Mouse (Mus musculus): ENCODE measurements around the gene Mamdc2. TPM values are rescaled to one million over a fixed set of nuclear protein-coding genes. Genes with fewer than 3 reads are reported as not detected.
A peak's percentile ranks its signal among the peaks of the same experiment; 100 is the strongest.

Mamdc2 gene
- polyA plus RNA-seq, 1 experiment from 2014 or later, result 1.1 TPM

- H3K27ac ChIP-seq (replicated peaks), result no peak overlapping the region
- no peaks in the 10 kb centered on the region for H3K36me3 ChIP-seq
- WGBS, result 86% methylated on average over 1 of the region's 1 CpGs
- H3K4me2 ChIP-seq, result no peak overlapping the region
- no peaks in the 10 kb centered on the region for H3K4me1 ChIP-seq
- H3K4me3 ChIP-seq, result no peak overlapping the region
- no peaks in the 10 kb centered on the region for H3K9me3 ChIP-seq
- H3K27me3 ChIP-seq (replicated peaks), result no peaks in the 10 kb centered on the region
- no peak for ATAC-seq (ENCODE audit: extremely low read depth, insufficient number of reproducible peaks, low FRiP score, low TSS enrichment)
- H3K9ac ChIP-seq, result no peak overlapping the region
Measured at GRCm38 (mm10) chr19:23417668-23418067, 30.6 kb downstream of the Mamdc2 start.

GRCm38 (mm10) chr19:23410800-23411199 lies 37.4 kb downstream of the Mamdc2 start:
- 79% methylated on average over 5 of the region's 5 CpGs for WGBS
- no peak for ATAC-seq (ENCODE audit: extremely low read depth, insufficient number of reproducible peaks, low FRiP score, low TSS enrichment)

GRCm38 (mm10) chr19:23410328-23410727 lies 37.9 kb downstream of the Mamdc2 start:
- WGBS, result 80% methylated on average over 4 of the region's 4 CpGs
- Histone ChIP-seq H3K4me1 (no peaks in the 10 kb centered on the region), H3K4me3 (no peak overlapping the region), H3K27ac (replicated peaks) (no peak overlapping the region), H3K9ac (no peak overlapping the region), H3K9me3 (no peaks in the 10 kb centered on the region), H3K36me3 (no peaks in the 10 kb centered on the region), H3K4me2 (no peak overlapping the region), H3K27me3 (replicated peaks) (no peaks in the 10 kb centered on the region)
- no peak for ATAC-seq (ENCODE audit: extremely low read depth, insufficient number of reproducible peaks, low FRiP score, low TSS enrichment)

More at GRCm38 (mm10) chr19:23410800-23411199, 37.4 kb downstream of the Mamdc2 start:
- no peak overlapping the region for H3K27ac ChIP-seq (replicated peaks)
- no peak overlapping the region for H3K9ac ChIP-seq
- H3K36me3 ChIP-seq, result no peaks in the 10 kb centered on the region
- H3K4me3 ChIP-seq, result no peak overlapping the region
- no peaks in the 10 kb centered on the region for H3K9me3 ChIP-seq
- no peaks in the 10 kb centered on the region for H3K4me1 ChIP-seq
- no peak overlapping the region for H3K4me2 ChIP-seq
- no peaks in the 10 kb centered on the region for H3K27me3 ChIP-seq (replicated peaks)

- no peaks in the 10 kb centered on the region for H3K9me3 ChIP-seq
- no peak overlapping the region for H3K9ac ChIP-seq
- no peaks in the 10 kb centered on the region for H3K27me3 ChIP-seq (replicated peaks)
- no peak for ATAC-seq (ENCODE audit: extremely low read depth, insufficient number of reproducible peaks, low FRiP score, low TSS enrichment)
- 69% methylated on average over 12 of the region's 12 CpGs for WGBS
- H3K4me2 ChIP-seq, result no peak overlapping the region
- no peak overlapping the region for H3K27ac ChIP-seq (replicated peaks)
- H3K4me3 ChIP-seq, result no peak overlapping the region
- no peaks in the 10 kb centered on the region for H3K4me1 ChIP-seq
- H3K36me3 ChIP-seq, result no peaks in the 10 kb centered on the region
Measured at GRCm38 (mm10) chr19:23401469-23402135, 46.6 kb downstream of the Mamdc2 start.

GRCm38 (mm10) chr19:23400485-23400884 lies 47.8 kb downstream of the Mamdc2 start:
- Histone ChIP-seq H3K4me3 (no peak overlapping the region), H3K4me1 (no peaks in the 10 kb centered on the region), H3K9ac (no peak overlapping the region), H3K4me2 (no peak overlapping the region), H3K36me3 (no peaks in the 10 kb centered on the region), H3K27ac (replicated peaks) (no peak overlapping the region), H3K9me3 (no peaks in the 10 kb centered on the region), H3K27me3 (replicated peaks) (no peaks in the 10 kb centered on the region)
- no peak for ATAC-seq (ENCODE audit: extremely low read depth, insufficient number of reproducible peaks, low FRiP score, low TSS enrichment)
- 52% methylated on average over 5 of the region's 5 CpGs for whole genome bisulfite sequencing

- no peaks in the 10 kb centered on the region for H3K4me1 ChIP-seq
- H3K4me2 ChIP-seq, result no peak overlapping the region
- WGBS, result 47% methylated on average over 2 of the region's 2 CpGs
- H3K4me3 ChIP-seq, result no peak overlapping the region
- no peaks in the 10 kb centered on the region for H3K36me3 ChIP-seq
- H3K27ac ChIP-seq (replicated peaks), result no peak overlapping the region
- no peak for ATAC-seq (ENCODE audit: extremely low read depth, insufficient number of reproducible peaks, low FRiP score, low TSS enrichment)
- no peaks in the 10 kb centered on the region for H3K27me3 ChIP-seq (replicated peaks)
- no peak overlapping the region for H3K9ac ChIP-seq
- H3K9me3 ChIP-seq, result no peaks in the 10 kb centered on the region
Measured at GRCm38 (mm10) chr19:23395956-23396355, 52.3 kb downstream of the Mamdc2 start.

GRCm38 (mm10) chr19:23394597-23394996 lies 53.6 kb downstream of the Mamdc2 start:
- Histone ChIP-seq H3K4me1 (no peaks in the 10 kb centered on the region), H3K4me2 (no peak overlapping the region), H3K36me3 (no peaks in the 10 kb centered on the region), H3K27me3 (replicated peaks) (no peaks in the 10 kb centered on the region), H3K9me3 (no peaks in the 10 kb centered on the region), H3K27ac (replicated peaks) (no peak overlapping the region), H3K4me3 (no peak overlapping the region), H3K9ac (no peak overlapping the region)
- WGBS, result 67% methylated on average over 1 of the region's 1 CpGs
- no peak for ATAC-seq (ENCODE audit: extremely low read depth, insufficient number of reproducible peaks, low FRiP score, low TSS enrichment)

- H3K36me3 ChIP-seq, result no peaks in the 10 kb centered on the region
- no peaks in the 10 kb centered on the region for H3K9me3 ChIP-seq
- no peak overlapping the region for H3K4me3 ChIP-seq
- ATAC-seq (ENCODE audit: extremely low read depth, insufficient number of reproducible peaks, low FRiP score, low TSS enrichment), result no peak
- peaks cover 12% of the 10 kb centered on the region for H3K4me1 ChIP-seq
- 0 out of 2 replicates have a peak overlapping the region, but pooled peaks have one; percentile 13 for H3K27ac ChIP-seq (replicated peaks)
- H3K4me2 ChIP-seq, result no peak overlapping the region
- no peaks in the 10 kb centered on the region for H3K27me3 ChIP-seq (replicated peaks)
- 75% methylated on average over 4 of the region's 4 CpGs for WGBS
- H3K9ac ChIP-seq, result no peak overlapping the region
Measured at GRCm38 (mm10) chr19:23388862-23389272, 59.4 kb downstream of the Mamdc2 start.

- H3K9me3 ChIP-seq, result no peaks in the 10 kb centered on the region
- H3K4me2 ChIP-seq, result no peak overlapping the region
- no peaks in the 10 kb centered on the region for H3K27me3 ChIP-seq (replicated peaks)
- ATAC-seq (ENCODE audit: extremely low read depth, insufficient number of reproducible peaks, low FRiP score, low TSS enrichment), result no peak
- no peaks in the 10 kb centered on the region for H3K36me3 ChIP-seq
- H3K27ac ChIP-seq (replicated peaks), result 0 out of 2 replicates have a peak overlapping the region, but pooled peaks have one; percentile 13
- no peak overlapping the region for H3K9ac ChIP-seq
- H3K4me3 ChIP-seq, result no peak overlapping the region
- 17% methylated on average over 7 of the region's 7 CpGs for WGBS
- peaks cover 12% of the 10 kb centered on the region for H3K4me1 ChIP-seq
Measured at GRCm38 (mm10) chr19:23388083-23388861, 60.0 kb downstream of the Mamdc2 start.

- Histone ChIP-seq H3K9me3 (no peaks in the 10 kb centered on the region), H3K4me2 (no peak overlapping the region), H3K4me1 (no peaks in the 10 kb centered on the region), H3K9ac (no peak overlapping the region), H3K27me3 (replicated peaks) (no peaks in the 10 kb centered on the region), H3K27ac (replicated peaks) (no peak overlapping the region), H3K4me3 (no peak overlapping the region), H3K36me3 (no peaks in the 10 kb centered on the region)
- ATAC-seq (ENCODE audit: extremely low read depth, insufficient number of reproducible peaks, low FRiP score, low TSS enrichment), result no peak
- 84% methylated on average over 2 of the region's 2 CpGs for WGBS
Measured at GRCm38 (mm10) chr19:23382396-23382795, 65.8 kb downstream of the Mamdc2 start.

- H3K4me1 ChIP-seq, result no peaks in the 10 kb centered on the region
- H3K9ac ChIP-seq, result no peak overlapping the region
- H3K4me3 ChIP-seq, result no peak overlapping the region
- H3K36me3 ChIP-seq, result no peaks in the 10 kb centered on the region
- H3K27me3 ChIP-seq (replicated peaks), result no peaks in the 10 kb centered on the region
- WGBS, result 83% methylated on average over 4 of the region's 4 CpGs
- no peak overlapping the region for H3K4me2 ChIP-seq
- H3K9me3 ChIP-seq, result no peaks in the 10 kb centered on the region
- no peak overlapping the region for H3K27ac ChIP-seq (replicated peaks)
- no peak for ATAC-seq (ENCODE audit: extremely low read depth, insufficient number of reproducible peaks, low FRiP score, low TSS enrichment)
Measured at GRCm38 (mm10) chr19:23380968-23381367, 67.3 kb downstream of the Mamdc2 start.
